Mouse (Mus musculus) forebrain, postnatal 0 days (tissue): ENCODE measurements around the gene Cmip. TPM values are rescaled to one million over a fixed set of nuclear protein-coding genes. Genes with fewer than 3 reads are reported as not detected.

Experiments used
- ATAC-seq: fragments of 200-750 bp; cut with Nextera tagmentation; 2 replicates; pipeline ENCODE4 v1.8.0; 2017; ENCODE audit warnings: mild to moderate bottlenecking, moderate library complexity
- DNase-seq: peaks from one replicate; pipeline ENCODE4 v3.0.0-alpha.2; 2015
- H3K27ac ChIP-seq: fragments of 300-500 bp; sonication (generic); 2 replicates; pipeline ENCODE4 v1.5.1; 2014; ENCODE audit warnings: low read depth, mild to moderate bottlenecking, antibody characterized with exemption, low read length, moderate library complexity, mixed read lengths
- H3K27me3 ChIP-seq: fragments of 300-500 bp; sonication (generic); 2 replicates; pipeline ENCODE4 v1.6.1; 2014; ENCODE audit warnings: mild to moderate bottlenecking, low read length, mixed read lengths; ENCODE audit not compliant: insufficient read depth
- H3K36me3 ChIP-seq: fragments of 300-500 bp; sonication (generic); 2 replicates; pipeline ENCODE4 v1.6.1; 2014; ENCODE audit warnings: mild to moderate bottlenecking, moderate library complexity; ENCODE audit not compliant: insufficient read depth
- H3K4me1 ChIP-seq: fragments of 300-500 bp; sonication (generic); 2 replicates; pipeline ENCODE4 v1.6.1; 2014; ENCODE audit warnings: antibody characterized with exemption; ENCODE audit not compliant: insufficient read depth
- H3K4me2 ChIP-seq: fragments of 300-500 bp; sonication (generic); 2 replicates; pipeline ENCODE4 v1.6.1; 2014; ENCODE audit warnings: low read depth, mild to moderate bottlenecking, moderate library complexity
- H3K4me3 ChIP-seq: fragments of 300-500 bp; sonication (generic); 2 replicates; pipeline ENCODE4 v1.5.1; 2014; ENCODE audit warnings: low read depth, low read length, mixed read lengths
- H3K9ac ChIP-seq: fragments of 300-500 bp; sonication (generic); 2 replicates; pipeline ENCODE4 v1.6.1; 2014; ENCODE audit warnings: mild to moderate bottlenecking
- H3K9me3 ChIP-seq: fragments of 300-500 bp; sonication (generic); 2 replicates; pipeline ENCODE4 v1.6.1; 2016; ENCODE audit warnings: low read length
- CTCF ChIP-seq: sonication (generic); IDR thresholded peaks from 2 replicates; pipeline ENCODE4 v1.5.1; 2016; ENCODE audit warnings: antibody characterized with exemption, control low read depth, low read depth
- WGBS: fragments of 180-500 bp; shearing (Covaris S2); extraction: QIAGEN DNeasy Blood & Tissue Kit; methylation state at CpG from one replicate; pipeline ENCODE4 v1.1.7; 2014; 5-methylcytosine and 5-hydroxymethylcytosine counted together
- polyA plus RNA-seq: library from polyadenylated mRNA; unstranded; fragments of >200 nt; fragmentation: Nextera tagmentation; extraction: Ambion mirVana; gene quantifications from 2 replicates; pipeline ENCODE4 v1.2.1, GENCODE M21; 2015
- total RNA-seq: library from RNA; depleted of rRNA; stranded (reverse); fragments of >200 nt; gene quantifications from 2 replicates; pipeline ENCODE4 v1.2.3, GENCODE M21; 2014

Gene Cmip
- total and polyA plus RNA-seq, 2 experiments from 2014 or later, result 192 to 204 TPM

GRCm38 (mm10) chr8:117462701-117463284 lies 205.9 kb downstream of the Cmip start:
- H3K9ac ChIP-seq, result no peak overlapping the region
- H3K4me3 ChIP-seq, result no peak overlapping the region
- H3K4me1 ChIP-seq, result no peaks in the 10 kb centered on the region
- TF ChIP-seq CTCF, result no peak
- DNase-seq (no peak), ATAC-seq (no peak)
- no peak overlapping the region for H3K4me2 ChIP-seq
- peaks cover 13% of the 10 kb centered on the region for H3K36me3 ChIP-seq
- WGBS, result 40% methylated on average over 11 of the region's 11 CpGs
- H3K9me3 ChIP-seq, result no peaks in the 10 kb centered on the region
- no peaks in the 10 kb centered on the region for H3K27me3 ChIP-seq
- H3K27ac ChIP-seq, result no peak overlapping the region

GRCm38 (mm10) chr8:117464525-117464924 lies 207.7 kb downstream of the Cmip start:
- H3K4me1 ChIP-seq, result no peaks in the 10 kb centered on the region
- peaks cover 3% of the 10 kb centered on the region; the same call in 1 of the 2 replicates for H3K36me3 ChIP-seq
- no peaks in the 10 kb centered on the region for H3K9me3 ChIP-seq
- H3K9ac ChIP-seq, result no peak overlapping the region
- no peaks in the 10 kb centered on the region for H3K27me3 ChIP-seq
- H3K4me3 ChIP-seq, result no peak overlapping the region
- H3K27ac ChIP-seq, result no peak overlapping the region
- no peak for ATAC-seq
- no peak overlapping the region for H3K4me2 ChIP-seq
- over 99% methylated on average over 6 of the region's 6 CpGs for WGBS
- TF ChIP-seq CTCF, result peak; percentile 55
- DNase-seq, result no peak

- no peaks in the 10 kb centered on the region for H3K27me3 ChIP-seq
- WGBS, result 27% methylated on average over 5 of the region's 5 CpGs
- H3K27ac ChIP-seq, result no peak overlapping the region
- 0 out of 2 replicates have a peak, but pooled peaks cover 3% of the 10 kb centered on the region for H3K36me3 ChIP-seq
- no peak overlapping the region for H3K4me2 ChIP-seq
- H3K4me3 ChIP-seq, result no peak overlapping the region
- H3K9me3 ChIP-seq, result no peaks in the 10 kb centered on the region
- DNase-seq (peak; percentile 92), ATAC-seq (peak; percentile 79)
- peak; percentile 92 for TF ChIP-seq CTCF
- H3K4me1 ChIP-seq, result no peaks in the 10 kb centered on the region
- H3K9ac ChIP-seq, result no peak overlapping the region
Measured at GRCm38 (mm10) chr8:117465250-117465649, 208.4 kb downstream of the Cmip start.

- Histone ChIP-seq H3K36me3 (no peaks in the 10 kb centered on the region), H3K9ac (no peak overlapping the region), H3K4me2 (no peak overlapping the region), H3K9me3 (no peaks in the 10 kb centered on the region), H3K27ac (no peak overlapping the region), H3K4me3 (no peak overlapping the region), H3K4me1 (peaks cover 6% of the 10 kb centered on the region; the same call in 1 of the 2 replicates), H3K27me3 (no peaks in the 10 kb centered on the region)
- WGBS, result 91% methylated on average over 10 of the region's 10 CpGs
- no peak for TF ChIP-seq CTCF
- ATAC-seq (no peak), DNase-seq (no peak)
Measured at GRCm38 (mm10) chr8:117467466-117467865, 210.6 kb downstream of the Cmip start.

GRCm38 (mm10) chr8:117469431-117470341 lies 212.8 kb downstream of the Cmip start:
- no peaks in the 10 kb centered on the region for H3K27me3 ChIP-seq
- no peak for TF ChIP-seq CTCF
- H3K27ac ChIP-seq, result peak overlapping the region; percentile 83
- peak; percentile 75 for ATAC-seq
- peak overlapping the region; percentile 13; the same call in 1 of the 2 replicates for H3K4me3 ChIP-seq
- WGBS, result 31% methylated on average over 16 of the region's 16 CpGs
- no peak for DNase-seq
- H3K4me1 ChIP-seq, result peaks cover 6% of the 10 kb centered on the region; the same call in 1 of the 2 replicates
- H3K36me3 ChIP-seq, result no peaks in the 10 kb centered on the region
- peak overlapping the region; percentile 55 for H3K9ac ChIP-seq
- H3K9me3 ChIP-seq, result no peaks in the 10 kb centered on the region
- H3K4me2 ChIP-seq, result peak overlapping the region; percentile 51

GRCm38 (mm10) chr8:117470342-117470781 lies 213.5 kb downstream of the Cmip start:
- Histone ChIP-seq H3K4me3 (peak overlapping the region; percentile 23; the same call in 1 of the 2 replicates), H3K27ac (peak overlapping the region; percentile 83), H3K9me3 (no peaks in the 10 kb centered on the region), H3K36me3 (no peaks in the 10 kb centered on the region), H3K9ac (peak overlapping the region; percentile 55), H3K4me1 (peaks cover 6% of the 10 kb centered on the region; the same call in 1 of the 2 replicates), H3K27me3 (no peaks in the 10 kb centered on the region), H3K4me2 (peak overlapping the region; percentile 51)
- 1% methylated on average over 14 of the region's 14 CpGs for WGBS
- TF ChIP-seq CTCF, result peak; percentile 49
- DNase-seq (peak; percentile 93), ATAC-seq (peak; percentile 95)

- Histone ChIP-seq H3K4me1 (peaks cover 6% of the 10 kb centered on the region; the same call in 1 of the 2 replicates), H3K4me2 (no peak overlapping the region), H3K27ac (peak overlapping the region; percentile 83), H3K36me3 (no peaks in the 10 kb centered on the region), H3K9me3 (no peaks in the 10 kb centered on the region), H3K9ac (peak overlapping the region; percentile 46; the same call in 1 of the 2 replicates), H3K4me3 (no peak overlapping the region), H3K27me3 (no peaks in the 10 kb centered on the region)
- DNase-seq (peak; percentile 66), ATAC-seq (0 out of 2 replicates have a peak, but pooled peaks have one; percentile 21)
- TF ChIP-seq CTCF, result peak; percentile 83
- WGBS, result 19% methylated on average over 3 of the region's 3 CpGs
Measured at GRCm38 (mm10) chr8:117471174-117471573, 214.3 kb downstream of the Cmip start.
